31 mouse cellular contexts compared by ENCODE assay signal in genomic region chr19:29370112-29370511, GRCm38 (mm10). TPM values are rescaled to one million over a fixed set of nuclear protein-coding genes. Genes with fewer than 3 reads are reported as not detected.
DNase-seq lines count a peak whose midpoint lies in the region; ATAC-seq and TF ChIP-seq lines count a peak whose summit lies in the region.
"Had no signal": no experiment of that assay in that cellular context is flagged by ENCODE, and none has a peak within 500 bp of the region (broad histone marks: within the 10 kb centered on the region; RNA-seq: fewer than 3 reads in every experiment).

No protein-coding gene starts in this region.

- ATAC-seq in megakaryocyte, adult 5-6 weeks (ENCODE audit: poor library complexity, severe bottlenecking): no peak
- 0 out of 2 replicates have a peak, but pooled peaks have one; percentile 22 for ATAC-seq in common myeloid progenitor, adult 5-6 weeks (replicated peaks; ENCODE audit: low read depth, poor library complexity, severe bottlenecking)
- no peak for ATAC-seq in stomach, postnatal 0 days (ENCODE audit: low FRiP score, low TSS enrichment)
- ATAC-seq: forebrain, embryonic 14.5 days; intestine, embryonic 15.5 days; Patski had no signal

- H3K27me3 ChIP-seq in megakaryocyte, embryonic 14.5 days (replicated peaks): no peaks in the 10 kb centered on the region
- H3K27me3 ChIP-seq in stomach, postnatal 0 days (ENCODE audit: control insufficient read depth, insufficient read depth, low read length): no peaks in the 10 kb centered on the region
- H3K27me3 ChIP-seq: embryonic facial prominence, embryonic 12.5 days; intestine, embryonic 15.5 days; kidney, embryonic 15.5 days; limb, embryonic 15.5 days; Patski had no signal

- no peak for TF ChIP-seq CTCF in stomach, postnatal 0 days (IDR thresholded peaks at IDR 0.05; ENCODE audit: low read depth)
- TF ChIP-seq CTCF in left cerebral cortex, adult 2 months (IDR thresholded peaks at IDR 0.05): no peak

- peak overlapping the region; percentile 64 for H3K4me3 ChIP-seq in megakaryocyte, embryonic 14.5 days (replicated peaks)
- no peak overlapping the region for H3K4me3 ChIP-seq in stomach, postnatal 0 days (ENCODE audit: low read depth, low read length)
- H3K4me3 ChIP-seq in left cerebral cortex, adult 2 months: no peak overlapping the region
- H3K4me3 ChIP-seq: embryonic facial prominence, embryonic 12.5 days; erythroblast, embryonic 14.5 days; hindbrain, embryonic 13.5 days; intestine, embryonic 15.5 days; kidney, embryonic 15.5 days; limb, embryonic 15.5 days; myocyte had no signal

- no peak overlapping the region for H3K9ac ChIP-seq in stomach, postnatal 0 days (ENCODE audit: low read length)
- H3K9ac ChIP-seq: embryonic facial prominence, embryonic 12.5 days; hindbrain, embryonic 13.5 days; intestine, embryonic 15.5 days; kidney, embryonic 15.5 days; limb, embryonic 15.5 days; lung, embryonic 14.5 days had no signal

- 67% methylated on average over 12 of the region's 12 CpGs for WGBS in stomach, postnatal 0 days

- peaks cover 17% of the 10 kb centered on the region for H3K36me3 ChIP-seq in megakaryocyte, embryonic 14.5 days (replicated peaks; ENCODE audit: low read length)
- no peaks in the 10 kb centered on the region for H3K36me3 ChIP-seq in stomach, postnatal 0 days (ENCODE audit: control insufficient read depth, insufficient read depth, low read length)
- H3K36me3 ChIP-seq: embryonic facial prominence, embryonic 12.5 days; hindbrain, embryonic 13.5 days; intestine, embryonic 15.5 days; kidney, embryonic 15.5 days; limb, embryonic 15.5 days had no signal

- peaks cover 69% of the 10 kb centered on the region for H3K4me1 ChIP-seq in megakaryocyte, embryonic 14.5 days
- H3K4me1 ChIP-seq in stomach, postnatal 0 days (replicated peaks; ENCODE audit: control insufficient read depth, insufficient read depth): no peaks in the 10 kb centered on the region

- no peak for TF ChIP-seq EP300 in stomach, postnatal 0 days (optimal IDR thresholded peaks at IDR 0.05)

- H3K27ac ChIP-seq in stomach, postnatal 0 days (replicated peaks): no peak overlapping the region
- H3K27ac ChIP-seq in left cerebral cortex, adult 2 months: no peak overlapping the region
- H3K27ac ChIP-seq: embryonic facial prominence, embryonic 12.5 days; hindbrain, embryonic 13.5 days; intestine, embryonic 15.5 days; kidney, embryonic 15.5 days; limb, embryonic 15.5 days had no signal

- DNase-seq in adrenal gland, postnatal 14 days: peak; percentile 35
- no peak for DNase-seq in adrenal gland, adult 8-10 months
- no peak for DNase-seq in stomach, postnatal 0 days (ENCODE audit: low spot score)
- no peak for DNase-seq in kidney, postnatal 14 days
- DNase-seq in left cerebral cortex, adult 2 months (ENCODE audit: extremely low spot score in 1 of 2, low spot score in 2 of 2): no peak
- DNase-seq: B cell, adult 2 months; cerebellum, adult 9-10 months; heart, postnatal 14 days; lung, embryonic 14.5 days; lung, postnatal 4 days; midbrain, embryonic 14.5 days; thymus, adult 18-20 months had no signal

- H3K4me2 ChIP-seq in stomach, postnatal 0 days (replicated peaks; ENCODE audit: low read depth): no peak overlapping the region
- H3K4me2 ChIP-seq: embryonic facial prominence, embryonic 12.5 days; heart, embryonic 11.5 days; hindbrain, embryonic 13.5 days; intestine, embryonic 15.5 days; kidney, embryonic 15.5 days; limb, embryonic 15.5 days; lung, embryonic 14.5 days had no signal

- no peaks in the 10 kb centered on the region for H3K9me3 ChIP-seq in megakaryocyte, embryonic 14.5 days
- no peaks in the 10 kb centered on the region for H3K9me3 ChIP-seq in stomach, postnatal 0 days (ENCODE audit: control insufficient read depth, low read length)
- H3K9me3 ChIP-seq: embryonic facial prominence, embryonic 12.5 days; hindbrain, embryonic 13.5 days; intestine, embryonic 15.5 days; kidney, embryonic 15.5 days; limb, embryonic 15.5 days had no signal

- intact Hi-C loops in left cerebral cortex, adult 2 months (cut with DNase I): no loop called here

RNA-seq across cellular contexts. Expression of gene Cd274, which starts 2.9 kb away (rescaled TPM):
- 6.0 and 7.0 TPM in 2 replicates for total RNA-seq in adrenal gland, postnatal 14 days (2021)
- 1 to 10 TPM; 4.1 to 9.4 (median 7.3) TPM for total RNA-seq in adrenal gland, adult 8-10 months (2022)
- polyA plus RNA-seq in megakaryocyte, embryonic 14.5 days (2012; ENCODE audit: insufficient read depth, low replicate concordance): 1.5 TPM in 1 of 2 replicates, not detected in the other
- total RNA-seq in megakaryocyte, adult 5-6 weeks (2015): 4.1 and 5.6 TPM in 2 replicates
- total RNA-seq in megakaryocyte, adult 5-6 weeks (2017): 2.6 and 2.9 TPM in 2 replicates
- total RNA-seq in common myeloid progenitor, adult 5-6 weeks (2017): 6.5 and 12.3 TPM in 2 replicates
- polyA plus RNA-seq in stomach, postnatal 0 days (2015; fragmentation: Nextera tagmentation; extraction: Ambion mirVana): 0.08 and 0.16 TPM in 2 replicates
- total RNA-seq in left cerebral cortex, adult 2 months (2021): 1 to 10 TPM in 1 of 2 experiments, under 1 TPM in 1; 0.89 to 1.3 TPM
- polyA plus RNA-seq: erythroblast, embryonic 14.5 days had no signal

RNA-seq across cellular contexts. Expression of gene Plgrkt, which starts 2.9 kb away (rescaled TPM):
- total RNA-seq in adrenal gland, postnatal 14 days (2021): 56.4 and 63.4 TPM in 2 replicates
- total RNA-seq in adrenal gland, adult 8-10 months (2022): 10 to 100 TPM; 47.6 to 88.0 (median 75.4) TPM
- 39.0 and 52.8 TPM in 2 replicates for polyA plus RNA-seq in megakaryocyte, embryonic 14.5 days (2012; ENCODE audit: insufficient read depth, low replicate concordance)
- 66.4 and 70.8 TPM in 2 replicates for total RNA-seq in megakaryocyte, adult 5-6 weeks (2015)
- total RNA-seq in megakaryocyte, adult 5-6 weeks (2017): 50.8 and 57.1 TPM in 2 replicates
- total RNA-seq in common myeloid progenitor, adult 5-6 weeks (2017): 87.2 and 89.5 TPM in 2 replicates
- polyA plus RNA-seq in stomach, postnatal 0 days (2015; fragmentation: Nextera tagmentation; extraction: Ambion mirVana): 166 and 169 TPM in 2 replicates
- total RNA-seq in left cerebral cortex, adult 2 months (2021): 10 to 100 TPM; 27.6 to 29.3 TPM

RNA-seq across cellular contexts. Expression of gene Rln1, which starts 35.6 kb away (rescaled TPM):
- not detected in 2 replicates for total RNA-seq in adrenal gland, postnatal 14 days (2021)
- not detected for total RNA-seq in adrenal gland, adult 8-10 months (2022)
- polyA plus RNA-seq in megakaryocyte, embryonic 14.5 days (2012; ENCODE audit: insufficient read depth, low replicate concordance): not detected in 2 replicates
- total RNA-seq in megakaryocyte, adult 5-6 weeks (2015): not detected in 2 replicates
- total RNA-seq in megakaryocyte, adult 5-6 weeks (2017): not detected in 2 replicates
- not detected in 2 replicates for total RNA-seq in common myeloid progenitor, adult 5-6 weeks (2017)
- polyA plus RNA-seq in stomach, postnatal 0 days (2015; fragmentation: Nextera tagmentation; extraction: Ambion mirVana): 0.24 TPM in 1 of 2 replicates, not detected in the other
- total RNA-seq in left cerebral cortex, adult 2 months (2021): 1 to 10 TPM; 1.4 to 1.7 TPM
- total RNA-seq: heart, postnatal 14 days had no signal
- polyA plus RNA-seq: erythroblast, embryonic 14.5 days; lung, embryonic 14.5 days; myocyte; Patski; stomach, embryonic 14.5 days had no signal

RNA-seq across cellular contexts. Expression of gene Pdcd1lg2, which starts 40.6 kb away (rescaled TPM):
- 0.23 TPM in 1 of 2 replicates, not detected in the other for total RNA-seq in adrenal gland, postnatal 14 days (2021)
- total RNA-seq in adrenal gland, adult 8-10 months (2022): not detected
- not detected in 2 replicates for polyA plus RNA-seq in megakaryocyte, embryonic 14.5 days (2012; ENCODE audit: insufficient read depth, low replicate concordance)
- total RNA-seq in megakaryocyte, adult 5-6 weeks (2015): 0.75 TPM in 1 of 2 replicates, not detected in the other
- 0.44 and 1.8 TPM in 2 replicates for total RNA-seq in megakaryocyte, adult 5-6 weeks (2017)
- 0.27 and 1.7 TPM in 2 replicates for total RNA-seq in common myeloid progenitor, adult 5-6 weeks (2017)
- 0.05 and 0.06 TPM in 2 replicates for polyA plus RNA-seq in stomach, postnatal 0 days (2015; fragmentation: Nextera tagmentation; extraction: Ambion mirVana)
- under 1 TPM in 1 of 2 experiments, not detected in 1; 0.32 TPM for total RNA-seq in left cerebral cortex, adult 2 months (2021)
- total RNA-seq: gastrocnemius, postnatal 4 days; heart, postnatal 14 days; layer of hippocampus, adult 18-20 months; layer of hippocampus, postnatal 25 days had no signal
- polyA plus RNA-seq: cortical plate, adult 2 months; erythroblast, embryonic 14.5 days; forebrain, embryonic 14.5 days; heart, embryonic 11.5 days; hindbrain, embryonic 13.5 days; intestine, embryonic 15.5 days; kidney, embryonic 15.5 days; limb, embryonic 15.5 days; lung, embryonic 14.5 days; midbrain, embryonic 14.5 days; myocyte; neural tube, embryonic 14.5 days; stomach, embryonic 14.5 days had no signal

RNA-seq across cellular contexts. Expression of gene Insl6, which starts 45.0 kb away (rescaled TPM):
- 0.85 and 0.94 TPM in 2 replicates for total RNA-seq in adrenal gland, postnatal 14 days (2021)
- total RNA-seq in adrenal gland, adult 8-10 months (2022): 1 to 10 TPM in 1 of 4 experiments, under 1 TPM in 2, not detected in 1; 0.42 to 1.5 (median 0.71) TPM
- 0.97 TPM in 1 of 2 replicates, not detected in the other for polyA plus RNA-seq in megakaryocyte, embryonic 14.5 days (2012; ENCODE audit: insufficient read depth, low replicate concordance)
- not detected in 2 replicates for total RNA-seq in megakaryocyte, adult 5-6 weeks (2015)
- 0.81 TPM in 1 of 2 replicates, not detected in the other for total RNA-seq in megakaryocyte, adult 5-6 weeks (2017)
- total RNA-seq in common myeloid progenitor, adult 5-6 weeks (2017): 5.3 and 6.1 TPM in 2 replicates
- polyA plus RNA-seq in stomach, postnatal 0 days (2015; fragmentation: Nextera tagmentation; extraction: Ambion mirVana): 3.0 and 3.2 TPM in 2 replicates
- total RNA-seq in left cerebral cortex, adult 2 months (2021): under 1 TPM in 1 of 2 experiments, not detected in 1; 0.54 TPM
- polyA plus RNA-seq: erythroblast, embryonic 14.5 days had no signal
